Mouse (Mus musculus) CD4-positive, CD25-positive, alpha-beta regulatory T cell, adult 2 months (primary cell): Measurements from ENCODE around the gene Gm21731.
"Not testable (repeated sequence)": the region's sequence is repeated elsewhere in the genome, so short reads cannot be mapped to it uniquely, and the experiment has no call there.

Source experiments
- DNase-seq: peaks from one replicate; pipeline ENCODE4 v3.0.0-alpha.2; 2012; ENCODE audit warnings: low read depth, low spot score

Gm21731 gene

GRCm38 (mm10) chr13:120238811-120239210, at the start of gene Gm21731:
TSS of gene Gm21731 (plus strand) at chr13:120239111.
- not testable (repeated sequence) for DNase-seq

DNA sequence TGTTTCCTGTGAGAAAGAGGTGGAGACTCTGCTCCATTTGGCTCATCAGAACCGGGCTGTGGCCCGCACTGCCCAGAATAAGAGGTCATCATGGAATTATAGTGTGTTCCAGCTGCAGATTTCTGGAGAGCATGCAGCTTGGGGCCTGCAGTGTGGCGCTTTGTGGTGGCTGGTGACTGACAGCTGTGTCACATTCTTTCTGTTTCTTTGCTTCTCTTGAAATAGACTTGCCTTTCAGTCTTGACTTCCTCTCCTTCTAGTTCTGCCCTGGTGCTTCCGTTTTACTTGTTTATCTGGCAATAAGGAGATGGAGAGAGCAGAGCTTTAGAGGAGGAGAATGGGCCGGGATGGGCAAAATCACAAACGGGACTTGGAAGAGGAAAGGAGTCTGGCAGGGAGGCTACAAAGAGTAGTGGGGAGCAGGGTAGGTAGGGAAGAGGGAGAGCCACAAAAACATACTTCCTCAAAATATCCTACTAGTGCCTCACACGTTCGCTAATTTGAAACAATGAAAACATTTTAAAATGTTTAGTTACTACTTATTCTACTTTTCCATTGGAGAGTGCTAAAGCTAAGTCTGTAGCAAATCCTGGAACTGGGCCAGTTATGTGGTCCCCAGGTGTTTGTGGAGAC, 42.6 kb upstream of the Gm21731 start:
- DNase-seq: not testable (repeated sequence)

DNA sequence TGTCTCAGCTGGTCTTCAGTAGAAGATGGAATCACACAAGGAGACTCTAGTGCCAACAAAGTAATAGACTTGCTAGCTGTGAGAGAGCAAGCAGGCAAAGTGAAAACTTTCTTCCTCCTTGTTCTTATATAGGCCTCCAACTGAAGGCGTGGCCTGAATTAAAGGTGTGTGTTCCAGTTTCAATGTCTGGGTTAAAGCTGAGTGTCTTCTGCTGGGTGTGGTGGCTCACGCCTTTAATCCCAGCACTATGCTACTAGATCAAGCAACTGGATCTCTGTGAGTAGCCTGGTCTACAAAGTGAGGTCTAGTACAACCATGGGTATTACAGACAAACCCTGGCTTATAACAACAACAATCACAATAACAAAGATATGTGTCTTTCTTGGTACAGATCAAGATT, 23.1 kb upstream of the Gm21731 start, which contains the start of gene Gm21762:
TSS of gene Gm21762 (minus strand) at position 101 of the 400 bp plus-strand sequence.
- not testable (repeated sequence) for DNase-seq

- peak; percentile 12 for DNase-seq
Measured at GRCm38 (mm10) chr13:120220922-120221321, 18.0 kb upstream of the Gm21731 start.

GRCm38 (mm10) chr13:120223012-120223659, 15.8 kb upstream of the Gm21731 start:
- DNase-seq: not testable (repeated sequence)

DNA sequence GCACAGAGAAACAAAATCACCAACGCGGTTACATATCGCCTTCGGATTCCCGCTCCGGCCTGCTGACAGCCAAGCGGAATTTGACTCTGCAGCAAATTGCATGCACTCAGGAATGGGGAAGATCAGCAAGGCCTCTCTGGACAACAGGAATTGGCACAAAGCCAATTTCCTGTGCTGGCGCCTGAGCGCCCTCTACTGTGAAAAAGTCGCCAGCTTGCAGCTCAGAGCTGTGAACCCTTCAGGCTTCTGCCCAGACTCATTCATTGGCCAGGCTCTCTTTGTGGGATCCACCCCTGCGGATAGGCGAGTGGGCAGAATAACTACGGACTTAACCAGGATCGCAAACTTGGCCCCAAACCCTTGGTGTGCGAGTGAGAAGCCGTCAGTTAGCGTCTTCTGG, 7.1 kb upstream of the Gm21731 start:
- not testable (repeated sequence) for DNase-seq

DNA sequence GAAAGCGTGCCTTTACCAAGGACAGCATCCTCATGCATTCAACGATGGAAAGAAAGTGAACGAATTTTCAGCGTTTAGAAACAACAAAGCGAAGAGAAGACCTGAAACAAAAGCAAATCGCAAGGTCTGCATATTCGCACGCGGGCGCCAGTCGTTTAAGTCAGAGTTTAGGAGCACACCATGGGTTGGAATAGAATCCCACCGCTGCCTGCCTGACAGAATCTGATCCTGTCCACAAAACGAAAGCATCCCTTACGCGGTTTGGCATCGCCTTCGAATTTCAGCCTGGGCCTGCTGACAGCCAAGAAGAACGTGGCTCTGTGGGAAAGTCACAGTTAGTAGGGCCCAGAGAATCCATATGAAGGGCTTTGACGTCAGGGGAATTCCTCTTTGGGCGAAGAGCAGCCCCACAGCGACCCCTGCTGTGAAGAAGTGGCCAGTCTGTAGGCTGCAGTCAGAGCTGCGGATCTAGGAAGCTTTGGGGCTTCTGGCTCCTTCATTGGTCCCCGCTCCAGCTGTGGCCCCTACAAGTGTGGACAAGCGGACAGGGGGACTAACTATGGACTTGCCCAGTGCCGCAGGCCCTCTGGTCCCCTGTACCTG, 6.4 kb upstream of the Gm21731 start:
- peak; percentile 38 for DNase-seq

- not testable (repeated sequence) for DNase-seq
Measured at GRCm38 (mm10) chr13:120251208-120251924, 12.5 kb downstream of the Gm21731 start.

DNA sequence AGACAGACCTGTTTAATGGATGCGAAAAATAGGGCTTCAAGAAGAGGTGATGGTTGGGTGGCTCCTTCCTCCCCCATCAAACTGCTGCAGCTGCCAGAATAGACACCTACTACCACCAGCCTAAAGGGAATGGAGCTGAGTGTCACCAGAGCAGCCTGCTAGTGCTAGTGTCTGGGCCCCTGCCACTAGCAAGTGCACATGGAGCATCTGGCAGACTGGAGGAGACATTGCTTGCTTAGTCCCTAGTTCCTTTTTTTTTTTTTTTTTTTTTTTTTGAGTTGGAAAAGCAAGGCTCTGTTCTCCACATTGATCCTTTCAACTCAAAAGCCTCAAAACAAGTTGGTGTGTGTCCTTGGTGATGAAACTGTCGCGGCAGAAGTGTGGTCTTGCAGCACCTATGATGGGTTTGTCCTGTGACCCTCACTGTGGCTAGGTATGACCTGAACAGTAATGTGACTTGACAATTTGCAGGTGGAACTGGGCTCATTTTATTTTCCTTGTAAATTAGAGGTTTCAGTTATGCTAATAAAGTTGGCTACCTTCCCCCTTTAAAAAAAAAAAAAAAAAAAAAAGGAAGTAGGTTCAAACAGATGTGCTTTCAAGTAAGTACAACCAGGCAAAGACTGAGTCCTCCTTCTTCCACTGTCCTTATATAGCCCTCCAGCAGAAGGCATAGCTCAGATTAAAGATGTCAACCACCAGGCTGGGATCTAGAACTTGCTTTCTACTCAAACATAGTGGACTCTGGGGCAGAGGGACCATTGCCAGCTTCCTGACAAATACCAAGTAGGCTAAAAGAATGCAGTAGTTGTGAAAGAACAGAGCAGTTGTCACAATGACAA, 20.1 kb downstream of the Gm21731 start:
- peak; percentile 3 for DNase-seq

GRCm38 (mm10) chr13:120259718-120260117, 20.8 kb downstream of the Gm21731 start:
- peak; percentile 10 for DNase-seq

GRCm38 (mm10) chr13:120262870-120263269, 24.0 kb downstream of the Gm21731 start, which contains the start of gene AF067061:
TSS of gene AF067061 (plus strand) at chr13:120263114.
- DNase-seq: not testable (repeated sequence)

DNA sequence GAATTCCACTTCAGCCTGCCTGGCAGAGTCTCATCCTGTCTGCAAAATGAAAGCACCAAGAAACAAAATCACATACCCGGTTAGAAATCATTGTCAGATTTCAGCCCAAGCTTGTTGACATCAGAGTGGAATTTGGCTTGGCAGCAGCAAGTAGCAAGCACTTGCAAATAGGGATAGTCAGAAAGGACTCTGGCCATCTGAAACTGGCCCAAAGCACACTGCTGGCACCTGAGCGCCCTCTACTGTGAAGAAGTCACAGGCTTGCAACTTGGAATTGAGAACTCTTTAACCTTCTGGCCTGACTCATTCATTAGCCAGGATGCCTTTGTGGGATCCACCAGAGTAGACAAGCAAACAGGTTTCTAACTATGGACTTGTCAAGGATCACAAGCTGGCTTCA, 38.9 kb downstream of the Gm21731 start:
- DNase-seq: not testable (repeated sequence)

- DNase-seq: no peak
Measured at GRCm38 (mm10) chr13:120278784-120279183, 39.9 kb downstream of the Gm21731 start.
